Mouse (Mus musculus) limb, embryonic 13.5 days (tissue): ENCODE data around the gene Tm9sf3. TPM values are rescaled to one million over a fixed set of nuclear protein-coding genes. Genes with fewer than 3 reads are reported as not detected.

Experiments
- ATAC-seq: fragments of 200-750 bp; cut with Nextera tagmentation; 2 replicates; pipeline ENCODE4 v1.8.0; 2017; ENCODE audit warnings: low read depth, moderate number of reproducible peaks, moderate TSS enrichment; ENCODE audit not compliant: low FRiP score
- H3K27ac ChIP-seq: fragments of 300-500 bp; sonication (generic); 2 replicates; pipeline ENCODE4 v1.5.1; 2015; ENCODE audit warnings: inconsistent platforms, mild to moderate bottlenecking, moderate library complexity
- H3K27me3 ChIP-seq: fragments of 300-500 bp; sonication (generic); 2 replicates; pipeline ENCODE4 v1.6.1; 2015; ENCODE audit warnings: mild to moderate bottlenecking, inconsistent platforms
- H3K36me3 ChIP-seq: fragments of 300-500 bp; sonication (generic); 2 replicates; pipeline ENCODE4 v1.6.1; 2015; ENCODE audit warnings: inconsistent platforms, mild to moderate bottlenecking, moderate library complexity
- H3K4me1 ChIP-seq: fragments of 300-500 bp; sonication (generic); 2 replicates; pipeline ENCODE4 v1.6.1; 2015; ENCODE audit warnings: inconsistent platforms
- H3K4me2 ChIP-seq: fragments of 300-500 bp; sonication (generic); replicated peaks from 2 replicates; pipeline ENCODE4 v1.6.1; 2015; ENCODE audit warnings: inconsistent platforms, mild to moderate bottlenecking, moderate library complexity
- H3K4me3 ChIP-seq: fragments of 300-500 bp; sonication (generic); 2 replicates; pipeline ENCODE4 v1.5.1; 2015; ENCODE audit warnings: moderate library complexity, mild to moderate bottlenecking, inconsistent platforms
- H3K9ac ChIP-seq: fragments of 300-500 bp; sonication (generic); 2 replicates; pipeline ENCODE4 v1.6.1; 2015; ENCODE audit warnings: mild to moderate bottlenecking, inconsistent platforms
- H3K9me3 ChIP-seq: fragments of 300-500 bp; sonication (generic); 2 replicates; pipeline ENCODE4 v1.6.1; 2016; ENCODE audit warnings: inconsistent platforms
- WGBS: fragments of 180-500 bp; shearing (Covaris S2); methylation state at CpG from one replicate; pipeline ENCODE4 v1.1.7; 2015; 5-methylcytosine and 5-hydroxymethylcytosine counted together
- polyA plus RNA-seq: library from polyadenylated mRNA; unstranded; fragments of >200 nt; fragmentation: Nextera tagmentation; extraction: Ambion mirVana; gene quantifications from 2 replicates; pipeline ENCODE4 v1.2.1, GENCODE M21; 2015

The Tm9sf3 gene
- polyA plus RNA-seq, 1 experiment from 2014 or later = 135 TPM

- Histone ChIP-seq H3K4me2 (no peak overlapping the region), H3K4me1 (peaks cover 12% of the 10 kb centered on the region; the same call in 1 of the 2 replicates), H3K9me3 (no peaks in the 10 kb centered on the region), H3K27ac (no peak overlapping the region), H3K27me3 (peaks cover 14% of the 10 kb centered on the region), H3K4me3 (no peak overlapping the region), H3K9ac (no peak overlapping the region), H3K36me3 (no peaks in the 10 kb centered on the region)
- ATAC-seq = no peak
- WGBS = 72% methylated on average over 5 of the region's 5 CpGs
Observed at GRCm38 (mm10) chr19:41282718-41283117, 18.9 kb upstream of the Tm9sf3 start.

- no peak overlapping the region for H3K9ac ChIP-seq
- peaks cover 12% of the 10 kb centered on the region for H3K27me3 ChIP-seq
- no peak overlapping the region for H3K4me3 ChIP-seq
- 86% methylated on average over 4 of the region's 4 CpGs for WGBS
- no peaks in the 10 kb centered on the region for H3K9me3 ChIP-seq
- no peak overlapping the region for H3K4me2 ChIP-seq
- peaks cover 12% of the 10 kb centered on the region; the same call in 1 of the 2 replicates for H3K4me1 ChIP-seq
- no peak for ATAC-seq
- no peaks in the 10 kb centered on the region for H3K36me3 ChIP-seq
- no peak overlapping the region for H3K27ac ChIP-seq
Observed at GRCm38 (mm10) chr19:41282216-41282615, 18.4 kb upstream of the Tm9sf3 start.

GRCm38 (mm10) chr19:41279724-41280244 is 16.0 kb upstream of the Tm9sf3 start:
- 65% methylated on average over 8 of the region's 8 CpGs for WGBS
- Histone ChIP-seq H3K27ac (no peak overlapping the region), H3K4me1 (peaks cover 12% of the 10 kb centered on the region; the same call in 1 of the 2 replicates), H3K4me2 (no peak overlapping the region), H3K9ac (no peak overlapping the region), H3K9me3 (no peaks in the 10 kb centered on the region), H3K4me3 (no peak overlapping the region), H3K27me3 (peaks cover 4% of the 10 kb centered on the region; the same call in 1 of the 2 replicates), H3K36me3 (no peaks in the 10 kb centered on the region)
- no peak for ATAC-seq

- Histone ChIP-seq H3K9me3 (no peaks in the 10 kb centered on the region), H3K4me2 (no peak overlapping the region), H3K4me1 (peaks cover 4% of the 10 kb centered on the region; the same call in 1 of the 2 replicates), H3K4me3 (no peak overlapping the region), H3K36me3 (no peaks in the 10 kb centered on the region), H3K9ac (no peak overlapping the region), H3K27ac (no peak overlapping the region), H3K27me3 (peaks cover 4% of the 10 kb centered on the region; the same call in 1 of the 2 replicates)
- 80% methylated on average over 7 of the region's 7 CpGs for WGBS
- ATAC-seq = no peak
Observed at GRCm38 (mm10) chr19:41278606-41279005, 14.8 kb upstream of the Tm9sf3 start.

GRCm38 (mm10) chr19:41275588-41275987 is 11.8 kb upstream of the Tm9sf3 start:
- Histone ChIP-seq H3K4me1 (no peaks in the 10 kb centered on the region), H3K4me3 (no peak overlapping the region), H3K27ac (no peak overlapping the region), H3K9ac (no peak overlapping the region), H3K36me3 (no peaks in the 10 kb centered on the region), H3K27me3 (no peaks in the 10 kb centered on the region), H3K4me2 (no peak overlapping the region), H3K9me3 (no peaks in the 10 kb centered on the region)
- no peak for ATAC-seq
- WGBS = 83% methylated on average over 3 of the region's 3 CpGs

GRCm38 (mm10) chr19:41270906-41271305 is 7.1 kb upstream of the Tm9sf3 start:
- Histone ChIP-seq H3K4me1 (0 out of 2 replicates have a peak, but pooled peaks cover 4% of the 10 kb centered on the region), H3K9ac (no peak overlapping the region), H3K36me3 (no peaks in the 10 kb centered on the region), H3K4me3 (no peak overlapping the region), H3K27me3 (no peaks in the 10 kb centered on the region), H3K9me3 (no peaks in the 10 kb centered on the region), H3K27ac (no peak overlapping the region), H3K4me2 (no peak overlapping the region)
- WGBS = 71% methylated on average over 7 of the region's 7 CpGs
- ATAC-seq = no peak

GRCm38 (mm10) chr19:41270151-41270727 is 6.4 kb upstream of the Tm9sf3 start:
- no peak overlapping the region for H3K9ac ChIP-seq
- no peak overlapping the region for H3K4me3 ChIP-seq
- WGBS = 53% methylated on average over 9 of the region's 9 CpGs
- no peaks in the 10 kb centered on the region for H3K27me3 ChIP-seq
- no peaks in the 10 kb centered on the region for H3K36me3 ChIP-seq
- no peak overlapping the region for H3K4me2 ChIP-seq
- ATAC-seq = no peak
- H3K4me1 ChIP-seq = 0 out of 2 replicates have a peak, but pooled peaks cover 4% of the 10 kb centered on the region
- no peak overlapping the region for H3K27ac ChIP-seq
- no peaks in the 10 kb centered on the region for H3K9me3 ChIP-seq

GRCm38 (mm10) chr19:41266251-41266901 is 2.6 kb upstream of the Tm9sf3 start:
- Histone ChIP-seq H3K27me3 (no peaks in the 10 kb centered on the region), H3K36me3 (no peaks in the 10 kb centered on the region), H3K9ac (no peak overlapping the region), H3K4me1 (peaks cover 22% of the 10 kb centered on the region), H3K4me2 (no peak overlapping the region), H3K27ac (no peak overlapping the region), H3K9me3 (no peaks in the 10 kb centered on the region), H3K4me3 (no peak overlapping the region)
- no peak for ATAC-seq
- 53% methylated on average over 8 of the region's 8 CpGs for WGBS

- Histone ChIP-seq H3K4me2 (peak overlapping the region; percentile 79), H3K36me3 (peaks cover 4% of the 10 kb centered on the region; the same call in 1 of the 2 replicates), H3K27ac (peak overlapping the region; percentile 98), H3K4me3 (peak overlapping the region; percentile 90), H3K4me1 (peaks cover 37% of the 10 kb centered on the region), H3K9ac (peak overlapping the region; percentile 95), H3K9me3 (no peaks in the 10 kb centered on the region), H3K27me3 (no peaks in the 10 kb centered on the region)
- WGBS = 36% methylated on average over 13 of the region's 13 CpGs
- ATAC-seq = no peak
Observed at GRCm38 (mm10) chr19:41264331-41264799, 568 bp upstream of the Tm9sf3 start.

GRCm38 (mm10) chr19:41262712-41263629 is 826 bp downstream of the Tm9sf3 start:
- WGBS = 4% methylated on average over 51 of the region's 51 CpGs
- Histone ChIP-seq H3K4me1 (peaks cover 43% of the 10 kb centered on the region), H3K9me3 (no peaks in the 10 kb centered on the region), H3K9ac (peak overlapping the region; percentile 95), H3K4me3 (peak overlapping the region; percentile 90), H3K4me2 (peak overlapping the region; percentile 79), H3K27me3 (no peaks in the 10 kb centered on the region), H3K36me3 (peaks cover 4% of the 10 kb centered on the region; the same call in 1 of the 2 replicates), H3K27ac (peak overlapping the region; percentile 98)
- peak; percentile 86 for ATAC-seq

- no peak overlapping the region for H3K4me2 ChIP-seq
- WGBS = 89% methylated on average over 3 of the region's 3 CpGs
- H3K9ac ChIP-seq = no peak overlapping the region
- H3K27me3 ChIP-seq = no peaks in the 10 kb centered on the region
- H3K9me3 ChIP-seq = no peaks in the 10 kb centered on the region
- H3K4me1 ChIP-seq = peaks cover 43% of the 10 kb centered on the region
- ATAC-seq = no peak
- H3K4me3 ChIP-seq = no peak overlapping the region
- peaks cover 4% of the 10 kb centered on the region; the same call in 1 of the 2 replicates for H3K36me3 ChIP-seq
- H3K27ac ChIP-seq = no peak overlapping the region
Observed at GRCm38 (mm10) chr19:41260736-41261135, 3.1 kb downstream of the Tm9sf3 start.
